Mouse (Mus musculus): ENCODE measurements around the gene Aym1. TPM values are rescaled to one million over a fixed set of nuclear protein-coding genes. Genes with fewer than 3 reads are reported as not detected.

Aym1 gene
- polyA plus RNA-seq (2014; fragmentation: Illumina TruSeq; extraction: RNeasy Lipid Tissue Mini Kit (QIAGEN cat#74804); ENCODE audit: low read depth, low replicate concordance) = not detected

GRCm38 (mm10) chr5:113357186-113357585, at the start of gene Aym1:
Gene Aym1, plus strand, starts transcription at chr5:113357294.

GRCm38 (mm10) chr5:113310377-113311003, 46.6 kb upstream of the Aym1 start, which contains the start of gene Sgsm1:
Gene Sgsm1, minus strand, starts transcription at chr5:113310786.

Other genes starting within 250 kb of the Aym1 start
- gene 2900026A02Rik, start 136.1 kb upstream of the Aym1 start, polyA plus RNA-seq (2014; fragmentation: Illumina TruSeq; extraction: RNeasy Lipid Tissue Mini Kit (QIAGEN cat#74804); ENCODE audit: low read depth, low replicate concordance) = 19.1 TPM
- not detected for gene Tmem211, start 130.4 kb upstream of the Aym1 start, polyA plus RNA-seq (2014; fragmentation: Illumina TruSeq; extraction: RNeasy Lipid Tissue Mini Kit (QIAGEN cat#74804); ENCODE audit: low read depth, low replicate concordance)
- 5.6 TPM for gene Sgsm1, start 46.5 kb upstream of the Aym1 start, polyA plus RNA-seq (2014; fragmentation: Illumina TruSeq; extraction: RNeasy Lipid Tissue Mini Kit (QIAGEN cat#74804); ENCODE audit: low read depth, low replicate concordance)
- gene Wscd2, start 133.0 kb downstream of the Aym1 start, polyA plus RNA-seq (2014; fragmentation: Illumina TruSeq; extraction: RNeasy Lipid Tissue Mini Kit (QIAGEN cat#74804); ENCODE audit: low read depth, low replicate concordance) = 4.0 TPM